Mouse (Mus musculus) v-Abl transformed pro-B cells (cell line): ENCODE data around the gene Abraxas2.

ENCODE experiments used
- in situ Hi-C, 2 experiments: fragments of 400-800 bp; cut with MboI; formaldehyde crosslinking; loops; one replicate each; pipeline ENCODE4 v1.15.1; 2025; ENCODE audit not compliant: unreplicated experiment in 2 of 2

Gene Abraxas2

GRCm38 (mm10) chr7:132892311-132892661, 33.3 kb downstream of the Abraxas2 start:
- in situ Hi-C loops = loop anchor here (10.0 to 25.0 kb wide), 3 partner anchors 327 to 1330 kb away; partner anchors contain the start of gene Bub3 (in 1 of the 2)

GRCm38 (mm10) chr7:132892806-132893205, 33.8 kb downstream of the Abraxas2 start:
- in situ Hi-C loops = loop anchor here (10.0 to 25.0 kb wide), 3 partner anchors 328 to 1331 kb away; partner anchors contain the start of gene Bub3 (in 1 of the 2)

- in situ Hi-C loops = loop anchor here (10.0 to 25.0 kb wide), 3 partner anchors 329 to 1331 kb away; partner anchors contain the start of gene Bub3 (in 1 of the 2)
Measured at GRCm38 (mm10) chr7:132893336-132893735, 34.3 kb downstream of the Abraxas2 start.

DNA sequence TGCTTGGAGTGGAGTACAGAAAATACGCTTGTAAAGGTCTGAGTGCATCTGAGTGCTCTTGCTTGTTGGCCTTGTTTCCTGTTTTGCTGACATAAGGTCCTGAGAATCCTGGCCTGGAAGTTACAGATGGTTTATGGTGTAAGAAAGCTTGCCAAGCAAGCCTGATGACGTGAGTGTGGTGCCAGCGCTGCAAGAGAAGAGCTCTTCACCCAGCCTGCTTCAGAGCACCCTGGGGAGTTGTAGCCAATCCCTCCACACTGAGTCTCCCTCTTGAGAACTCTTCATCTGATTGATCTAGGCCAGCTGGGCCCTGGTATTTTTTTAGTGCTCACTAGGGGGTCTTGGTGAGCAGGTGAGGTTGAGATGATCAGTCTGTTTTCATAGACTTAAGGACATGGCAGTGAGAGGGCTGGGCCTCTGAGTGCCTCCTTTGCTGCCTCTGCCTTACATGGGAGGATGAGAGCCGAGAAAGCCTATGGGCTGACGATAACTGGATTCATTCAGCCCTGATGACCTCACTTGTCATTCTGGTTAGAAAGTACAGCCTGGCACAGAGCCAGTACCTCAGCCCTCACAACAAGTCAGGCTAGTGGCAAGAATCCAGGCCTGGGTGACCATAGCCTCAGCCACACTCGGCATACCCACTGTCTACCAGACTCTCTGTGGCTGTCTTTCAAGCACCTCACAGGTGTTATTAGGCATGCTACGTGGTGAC, 36.0 kb downstream of the Abraxas2 start:
- in situ Hi-C loops = loop anchor here (5.0 to 25.0 kb wide), 4 partner anchors 243 to 1333 kb away; partner anchors contain the start of gene Bub3 (in 1 of the 2)

DNA sequence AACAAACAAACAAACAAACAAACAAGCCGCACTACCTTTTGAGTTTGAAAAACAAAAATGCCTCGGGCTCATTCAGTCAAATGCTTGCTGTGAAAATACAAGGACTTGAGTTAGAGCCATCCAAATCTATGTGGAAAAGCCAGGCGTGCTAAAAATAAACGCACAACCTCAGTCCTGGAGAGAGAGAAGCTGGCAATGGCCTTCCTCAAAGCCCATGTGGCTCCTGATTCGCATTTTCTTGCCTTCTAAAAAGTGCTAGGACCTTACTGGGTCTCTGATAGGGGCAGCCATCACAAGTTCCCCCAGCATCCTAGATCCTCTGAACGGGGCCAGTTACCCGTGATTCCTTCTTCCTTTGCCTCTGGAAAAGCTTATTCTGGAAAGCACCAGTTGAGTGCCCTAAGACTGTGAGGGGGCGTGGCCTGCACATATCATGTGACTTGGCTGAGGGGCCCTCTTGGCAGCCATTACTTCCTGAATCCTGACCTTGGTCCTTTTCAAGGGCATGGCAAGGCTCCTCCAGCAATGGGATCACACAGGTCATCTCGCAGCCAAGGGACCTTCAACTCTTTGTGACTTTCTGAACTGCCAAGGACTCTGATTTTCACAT, 37.3 kb downstream of the Abraxas2 start:
- in situ Hi-C loops = loop anchor here (5.0 to 25.0 kb wide), 4 partner anchors 244 to 1334 kb away; partner anchors contain the start of gene Bub3 (in 1 of the 2)

GRCm38 (mm10) chr7:132897258-132897657, 38.2 kb downstream of the Abraxas2 start:
- in situ Hi-C loops = loop anchor here (5.0 to 25.0 kb wide), 4 partner anchors 245 to 1335 kb away; partner anchors contain the start of gene Bub3 (in 1 of the 2)

GRCm38 (mm10) chr7:132898234-132898633, 39.2 kb downstream of the Abraxas2 start:
- in situ Hi-C loops = loop anchor here (5.0 to 25.0 kb wide), 4 partner anchors 246 to 1336 kb away; partner anchors contain the start of gene Bub3 (in 1 of the 2)

- in situ Hi-C loops = loop anchor here (10.0 to 25.0 kb wide), 3 partner anchors 426 to 1014 kb away; no protein-coding TSS in a partner anchor
Measured at GRCm38 (mm10) chr7:132900826-132901531, 42.0 kb downstream of the Abraxas2 start.

DNA sequence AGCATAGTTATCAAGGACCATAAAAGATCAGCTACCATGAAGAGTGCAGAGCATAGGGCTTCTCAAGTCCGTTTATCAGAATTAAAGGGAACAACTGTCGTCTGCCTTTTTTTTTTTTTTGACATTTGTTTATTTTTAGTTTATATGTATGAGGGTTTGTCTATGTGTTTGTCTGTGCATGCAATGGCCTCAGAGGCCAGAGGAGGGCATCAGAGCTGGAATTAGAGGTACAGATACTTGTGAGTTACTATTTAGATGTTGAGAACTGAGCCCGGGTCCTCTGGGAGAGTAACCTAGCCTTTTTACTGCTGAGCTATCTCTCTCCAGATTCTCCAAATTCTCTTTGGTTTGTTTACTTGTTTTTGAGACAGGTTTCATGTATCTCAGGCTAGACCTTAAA, 44.8 kb downstream of the Abraxas2 start:
- in situ Hi-C loops = loop anchor here (10.0 to 25.0 kb wide), 3 partner anchors 429 to 1016 kb away; no protein-coding TSS in a partner anchor

DNA sequence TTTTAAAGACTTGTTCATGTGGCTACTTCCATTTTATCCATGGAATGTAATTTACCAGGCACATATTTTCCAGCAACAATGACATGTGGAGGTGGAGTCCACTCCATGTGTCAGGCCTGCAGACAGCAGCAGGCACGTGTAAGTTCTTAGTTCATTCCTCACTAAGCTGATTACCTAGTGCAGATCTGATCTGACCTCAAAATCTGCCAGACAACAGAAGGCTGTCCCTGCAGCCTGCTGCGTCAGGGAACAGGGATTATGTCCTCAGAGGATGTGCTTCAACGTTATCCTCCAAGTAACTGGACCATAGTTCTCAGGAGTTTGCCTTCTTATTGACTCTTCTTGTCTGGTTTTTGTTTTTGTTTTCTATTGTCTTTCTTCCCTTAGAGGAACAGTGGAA, 62.9 kb downstream of the Abraxas2 start:
- in situ Hi-C loops = loop anchor here in 1 of 2 experiments (25.0 kb wide), 1 partner anchor 1035 kb away; no protein-coding TSS in a partner anchor

DNA sequence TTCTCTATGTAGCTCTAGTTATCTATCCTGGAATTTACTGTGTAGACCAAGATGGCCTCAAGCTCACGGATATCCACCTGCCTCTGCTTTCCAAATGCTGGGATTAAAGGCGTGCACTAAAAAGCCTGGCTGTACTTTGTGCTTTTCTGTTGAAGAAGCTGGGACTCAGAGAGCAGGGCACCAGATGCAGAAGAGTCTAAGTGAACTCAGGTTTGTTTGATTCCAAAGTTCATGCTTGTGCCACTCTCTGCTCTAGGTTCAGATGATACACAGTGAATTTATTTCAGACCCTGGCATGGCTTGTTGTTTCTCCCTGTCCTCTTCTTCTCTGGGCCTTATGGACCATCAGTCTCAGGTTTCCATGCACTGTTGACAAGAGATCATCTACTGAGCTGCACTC, 66.2 kb downstream of the Abraxas2 start:
- in situ Hi-C loops = no loop called here

DNA sequence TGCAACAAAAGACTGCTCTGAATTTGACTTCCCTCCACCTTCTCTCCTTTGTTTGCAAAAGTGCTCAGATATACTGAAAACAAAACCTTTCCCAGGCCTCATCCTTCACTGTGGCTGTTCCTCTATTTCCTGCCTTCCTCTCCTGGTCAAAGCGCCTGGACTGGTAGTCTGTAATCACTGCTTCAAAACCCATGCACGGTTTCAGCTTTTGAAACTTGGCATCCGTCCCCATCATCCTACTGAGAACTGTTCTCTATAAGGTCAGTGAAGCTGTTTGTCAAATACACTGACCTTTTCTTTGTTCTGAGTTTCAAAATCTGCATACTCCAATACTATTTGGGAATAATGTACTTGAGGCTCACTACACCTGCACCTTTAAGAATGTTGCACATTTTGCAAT, 68.2 kb downstream of the Abraxas2 start:
- in situ Hi-C loops = no loop called here

GRCm38 (mm10) chr7:132930055-132930454, 71.0 kb downstream of the Abraxas2 start:
- in situ Hi-C loops = loop anchor here (5.0 to 10.0 kb wide), 3 partner anchors 37 to 67 kb away; no protein-coding TSS in a partner anchor

DNA sequence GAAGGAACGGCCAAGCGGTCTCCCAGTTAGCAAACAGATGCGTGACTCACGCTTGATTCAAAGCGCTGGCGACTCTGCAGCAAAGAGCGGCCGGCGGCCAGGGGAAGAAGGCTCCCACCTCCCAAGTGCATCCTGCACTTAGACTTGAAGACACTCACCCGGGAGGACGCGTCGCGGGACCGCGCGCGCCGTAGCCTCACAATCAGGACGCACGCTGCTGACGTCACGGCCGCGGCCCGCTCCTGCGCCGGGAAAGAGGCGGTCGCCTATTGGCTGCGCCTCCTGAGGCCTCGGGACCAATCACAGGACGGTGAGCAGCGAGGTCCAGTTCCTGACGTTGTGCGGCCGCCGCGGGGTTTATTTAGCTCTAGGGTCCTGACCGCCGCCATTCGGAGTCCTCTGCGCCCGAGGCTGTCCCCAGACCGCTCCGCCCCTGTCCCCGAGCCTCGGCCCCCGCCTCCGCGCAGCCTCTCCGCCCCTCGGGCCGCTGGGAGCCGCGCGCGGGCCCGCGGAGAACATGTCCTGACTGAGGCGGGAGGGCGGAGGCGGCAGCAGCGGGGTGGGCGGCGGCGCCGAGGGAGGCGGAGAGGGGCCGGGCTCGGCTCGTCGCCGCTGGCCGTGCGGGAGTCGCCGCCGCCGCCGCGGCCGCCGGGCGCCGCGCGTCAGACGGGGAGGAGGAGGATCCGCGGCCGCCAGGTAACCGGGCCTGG, 72.0 kb downstream of the Abraxas2 start, which contains the start of gene Zranb1:
Gene Zranb1 (plus strand): TSS at position 293 of the 710 bp plus-strand sequence.
- in situ Hi-C loops = loop anchor here (5.0 to 10.0 kb wide), 3 partner anchors 36 to 66 kb away; no protein-coding TSS in a partner anchor

- in situ Hi-C loops = loop anchor here (5.0 to 10.0 kb wide), 3 partner anchors 36 to 66 kb away; no protein-coding TSS in a partner anchor
Measured at GRCm38 (mm10) chr7:132931560-132932351, 72.7 kb downstream of the Abraxas2 start.

DNA sequence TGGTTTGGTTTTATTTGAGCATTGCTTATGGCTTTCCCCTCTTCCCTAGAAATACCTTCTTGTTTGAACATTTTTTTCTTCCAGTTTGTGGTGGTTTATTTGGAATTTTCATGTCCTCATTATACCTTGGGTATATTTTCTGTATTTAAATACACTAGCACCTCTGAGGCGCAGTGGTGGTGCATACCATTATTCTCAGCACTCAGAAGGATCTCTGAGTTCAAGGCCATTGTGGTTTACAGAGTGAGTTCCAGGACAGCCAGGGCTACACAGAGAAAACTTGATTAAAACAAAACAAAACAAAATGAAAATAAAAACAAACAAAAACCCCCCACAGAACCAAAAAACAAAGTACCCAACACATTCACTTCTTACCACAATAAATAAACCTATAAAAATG, 74.3 kb downstream of the Abraxas2 start:
- in situ Hi-C loops = loop anchor here (5.0 to 10.0 kb wide), 3 partner anchors 34 to 64 kb away; no protein-coding TSS in a partner anchor
